Mouse (Mus musculus) ES-E14 (cell line): ENCODE data around the gene Rps6kc1. TPM values are rescaled to one million over a fixed set of nuclear protein-coding genes. Genes with fewer than 3 reads are reported as not detected.

ENCODE experiments used
- DNase-seq: peaks from one replicate; pipeline ENCODE4 v3.0.0-alpha.2; 2013; ENCODE audit warnings: low read depth, low spot score
- H3K27ac ChIP-seq: 2 replicates; pipeline ENCODE4 v1.5.1; 2012; ENCODE audit warnings: low read depth, mild to moderate bottlenecking, low read length, moderate library complexity, mixed read lengths; ENCODE audit not compliant: poor library complexity, insufficient read depth, severe bottlenecking
- H3K36me3 ChIP-seq: 2 replicates; pipeline ENCODE4 v1.6.1; 2012; ENCODE audit warnings: mild to moderate bottlenecking, low read length, moderate library complexity, mixed read lengths; ENCODE audit not compliant: control insufficient read depth, poor library complexity, insufficient read depth, severe bottlenecking
- H3K4me1 ChIP-seq, 2 experiments: fragments of 150-350 bp in 1 of 2; sonication (generic) in 1 of 2; 2 replicates each; pipeline ENCODE4 v1.6.1; 2012; ENCODE audit warnings: low read length in 2 of 2, mild to moderate bottlenecking in 1 of 2, mixed read lengths in 1 of 2; ENCODE audit not compliant: control insufficient read depth in 2 of 2, insufficient read depth in 2 of 2, poor library complexity in 1 of 2
- H3K4me3 ChIP-seq, 2 experiments: fragments of 150-350 bp in 1 of 2; sonication (generic) in 1 of 2; 2 replicates each; pipeline ENCODE4 v1.5.1; 2012; ENCODE audit warnings: low read length in 2 of 2, low read depth in 1 of 2, mild to moderate bottlenecking in 1 of 2, mixed read lengths in 1 of 2; ENCODE audit not compliant: insufficient read depth in 1 of 2, poor library complexity in 1 of 2, severe bottlenecking in 1 of 2
- H3K9ac ChIP-seq: 2 replicates; pipeline ENCODE4 v1.6.1; 2012; ENCODE audit warnings: low read depth, mild to moderate bottlenecking, low read length, mixed read lengths; ENCODE audit not compliant: poor library complexity, insufficient read depth, severe bottlenecking
- H3K9me3 ChIP-seq: fragments of 150-350 bp; sonication (generic); 2 replicates; pipeline ENCODE4 v1.6.1; 2012; ENCODE audit warnings: low read depth, mild to moderate bottlenecking, low read length; ENCODE audit not compliant: control insufficient read depth, insufficient read depth
- CHD2 ChIP-seq: IDR thresholded peaks from 2 replicates; pipeline ENCODE4 v1.6.1; 2014; ENCODE audit warnings: mild to moderate bottlenecking, low read depth, low read length, inconsistent platforms
- HCFC1 ChIP-seq: IDR thresholded peaks from 2 replicates; pipeline ENCODE4 v1.6.1; 2012; ENCODE audit warnings: low read length, inconsistent platforms, borderline replicate concordance; ENCODE audit not compliant: insufficient read depth
- MAFK ChIP-seq: IDR thresholded peaks from 2 replicates; pipeline ENCODE4 v1.6.1; 2014; ENCODE audit warnings: mild to moderate bottlenecking, low read depth, low read length, inconsistent platforms; ENCODE audit not compliant: insufficient read depth
- ZC3H11A ChIP-seq: IDR thresholded peaks from 2 replicates; pipeline ENCODE4 v1.6.1; 2012; ENCODE audit warnings: low read depth, mild to moderate bottlenecking, inconsistent platforms, low read length, borderline replicate concordance
- ZNF384 ChIP-seq: IDR thresholded peaks from 2 replicates; pipeline ENCODE4 v1.6.1; 2012; ENCODE audit warnings: low read depth, low read length, inconsistent platforms
- in situ Hi-C, 2 experiments: fragments of 600-800 bp; cut with MboI; formaldehyde crosslinking; loops; one replicate each; pipeline ENCODE4 v1.15.1; 2025; ENCODE audit warnings: low sequenced_read_pairs in 2 of 2, inconsistent platforms in 1 of 2; ENCODE audit not compliant: unreplicated experiment in 2 of 2
- total RNA-seq: library from RNA; depleted of rRNA; stranded (reverse); fragments of 300-350 nt; gene quantifications from 2 replicates; pipeline ENCODE4 v1.2.3, GENCODE M21; 2012

Rps6kc1 gene
- total RNA-seq, 1 experiment: 19.3 TPM

DNA sequence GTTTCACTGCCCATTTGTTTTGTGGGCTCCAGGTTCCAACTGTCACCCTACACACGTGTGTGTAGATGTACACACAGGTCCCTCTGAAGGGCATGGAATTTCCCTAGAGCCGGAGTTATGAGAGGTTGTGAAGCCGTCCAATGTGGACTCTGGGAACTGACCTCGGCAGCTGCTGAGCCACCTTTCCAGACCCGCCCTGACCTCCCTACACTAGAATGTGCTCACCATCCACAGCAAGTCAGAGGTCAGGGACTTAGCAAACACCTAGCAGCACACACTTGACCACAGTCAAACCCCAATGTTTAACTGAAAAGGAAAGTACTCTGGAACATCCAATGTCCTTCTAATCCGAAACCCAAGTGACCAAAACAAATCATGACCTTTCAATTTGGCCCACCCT lies 30.9 kb downstream of the Rps6kc1 start:
- H3K9ac ChIP-seq: no peak overlapping the region
- DNase-seq: no peak
- in situ Hi-C loops: no loop called here

DNA sequence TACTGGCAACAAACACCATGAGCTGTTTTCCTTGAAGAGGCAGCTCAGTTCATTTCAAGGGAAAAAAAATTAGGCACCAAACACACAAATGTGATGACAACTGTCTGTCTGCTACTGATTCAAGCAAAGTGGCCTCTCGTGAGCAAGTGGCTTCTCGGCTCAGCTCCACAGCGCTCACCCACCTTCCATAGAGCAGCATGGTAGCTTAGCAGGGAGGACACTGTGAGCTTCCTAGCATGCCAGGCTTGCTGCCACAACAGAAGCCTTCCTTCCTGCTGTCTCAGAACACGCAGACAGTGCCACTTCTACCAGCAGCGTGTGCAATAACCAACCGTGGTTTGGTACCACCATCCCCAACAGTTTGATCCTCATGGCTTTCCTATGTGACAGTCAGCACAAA lies 35.8 kb downstream of the Rps6kc1 start:
- Histone ChIP-seq H3K4me1 (no peaks in the 10 kb centered on the region), H3K27ac (no peak overlapping the region), H3K9ac (no peak overlapping the region), H3K4me3 (no peak overlapping the region), H3K36me3 (peaks cover 10% of the 10 kb centered on the region; the same call in 1 of the 2 replicates), H3K9me3 (no peaks in the 10 kb centered on the region)
- in situ Hi-C loops: no loop called here
- no peak for TF ChIP-seq MAFK
- TF ChIP-seq ZC3H11A: no peak
- no peak for TF ChIP-seq CHD2
- no peak for TF ChIP-seq HCFC1
- no peak for TF ChIP-seq ZNF384
- DNase-seq: no peak

More for the DNA sequence above, 30.9 kb downstream of the Rps6kc1 start:
- Histone ChIP-seq H3K9me3 (no peaks in the 10 kb centered on the region), H3K27ac (no peak overlapping the region), H3K36me3 (peaks cover 2% of the 10 kb centered on the region; the same call in 1 of the 2 replicates), H3K4me1 (no peaks in the 10 kb centered on the region), H3K4me3 (no peak overlapping the region)
- no peak for TF ChIP-seq ZNF384
- TF ChIP-seq MAFK: no peak
- TF ChIP-seq CHD2: no peak
- TF ChIP-seq ZC3H11A: no peak
- no peak for TF ChIP-seq HCFC1

DNA sequence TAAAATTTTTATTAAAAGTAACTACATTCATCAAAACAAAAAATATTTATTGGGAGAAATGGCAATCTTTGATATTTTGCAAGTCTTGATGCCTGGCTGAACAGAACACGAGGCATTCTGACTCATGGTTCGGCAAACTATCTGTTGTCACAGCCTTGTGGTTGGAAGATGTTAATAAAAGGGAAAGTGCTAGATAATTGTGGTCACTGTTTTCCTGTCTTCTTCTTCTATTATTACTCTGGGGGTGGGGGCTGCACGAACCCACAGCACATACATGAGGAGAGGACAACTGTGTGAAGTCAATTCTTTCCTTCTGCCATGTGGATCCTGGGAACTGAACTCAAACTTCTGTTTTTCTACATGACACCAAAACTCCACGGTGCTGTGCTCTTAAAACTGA lies 36.5 kb downstream of the Rps6kc1 start:
- DNase-seq: no peak
- in situ Hi-C loops: no loop called here
- H3K4me1 ChIP-seq: no peaks in the 10 kb centered on the region
- H3K9ac ChIP-seq: no peak overlapping the region
- H3K36me3 ChIP-seq: peaks cover 12% of the 10 kb centered on the region; the same call in 1 of the 2 replicates
- no peak overlapping the region for H3K27ac ChIP-seq
- no peak overlapping the region for H3K4me3 ChIP-seq
- TF ChIP-seq HCFC1 (no peak), ZC3H11A (no peak), CHD2 (no peak), ZNF384 (no peak), MAFK (no peak)
- no peaks in the 10 kb centered on the region for H3K9me3 ChIP-seq

GRCm38 (mm10) chr1:190871068-190871467 lies 40.5 kb downstream of the Rps6kc1 start:
- no peak overlapping the region for H3K9ac ChIP-seq
- TF ChIP-seq MAFK (no peak), CHD2 (no peak), ZC3H11A (no peak), ZNF384 (no peak), HCFC1 (no peak)
- no peak for DNase-seq
- in situ Hi-C loops: no loop called here
- H3K36me3 ChIP-seq: peaks cover 20% of the 10 kb centered on the region
- H3K4me1 ChIP-seq: no peaks in the 10 kb centered on the region
- H3K27ac ChIP-seq: no peak overlapping the region
- H3K9me3 ChIP-seq: no peaks in the 10 kb centered on the region
- H3K4me3 ChIP-seq: no peak overlapping the region

- in situ Hi-C loops: no loop called here
- no peak for TF ChIP-seq HCFC1
- Histone ChIP-seq H3K9me3 (no peaks in the 10 kb centered on the region), H3K27ac (no peak overlapping the region), H3K36me3 (peaks cover 20% of the 10 kb centered on the region), H3K9ac (no peak overlapping the region), H3K4me3 (no peak overlapping the region), H3K4me1 (no peaks in the 10 kb centered on the region)
- no peak for DNase-seq
These were observed 41.6 kb downstream of the Rps6kc1 start for GRCm38 (mm10) chr1:190869996-190870395.
